Mouse (Mus musculus): Measurements from ENCODE around the gene Pakap. TPM values are rescaled to one million over a fixed set of nuclear protein-coding genes. Genes with fewer than 3 reads are reported as not detected.
A peak's percentile ranks its signal among the peaks of the same experiment; 100 is the strongest.

Pakap gene
- polyA plus RNA-seq, 1 experiment from 2014 or later, result 10.3 TPM

DNA sequence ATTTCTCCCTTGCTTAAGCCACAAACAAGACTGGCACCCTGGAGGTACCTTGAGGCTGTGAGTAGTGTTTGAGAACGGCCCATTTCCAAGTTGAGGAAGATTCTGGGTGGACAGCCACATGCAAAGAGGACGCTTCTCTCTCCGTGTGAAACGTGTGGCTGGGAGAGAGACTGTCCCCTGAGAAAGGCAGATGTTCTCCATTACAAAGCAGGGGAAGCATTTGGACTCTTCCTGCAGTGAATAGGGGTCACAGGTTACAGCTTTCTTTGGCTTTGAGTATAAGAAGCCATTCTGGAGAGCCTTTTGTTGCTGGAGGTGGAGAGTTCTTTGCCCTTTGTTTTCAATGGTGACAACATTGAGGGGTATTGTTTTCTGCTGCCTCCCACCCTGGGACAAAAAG lies 197.8 kb downstream of the Pakap start:
- Histone ChIP-seq H3K9me3 (no peaks in the 10 kb centered on the region), H3K4me3 (no peak overlapping the region), H3K4me2 (no peak overlapping the region), H3K9ac (no peak overlapping the region), H3K4me1 (replicated peaks) (peaks cover 6% of the 10 kb centered on the region; the same call in 1 of the 2 replicates), H3K27ac (no peak overlapping the region), H3K36me3 (no peaks in the 10 kb centered on the region), H3K27me3 (no peaks in the 10 kb centered on the region)
- 1% methylated on average over 4 of the region's 4 CpGs for WGBS
- ATAC-seq (ENCODE audit: low FRiP score), result no peak

DNA sequence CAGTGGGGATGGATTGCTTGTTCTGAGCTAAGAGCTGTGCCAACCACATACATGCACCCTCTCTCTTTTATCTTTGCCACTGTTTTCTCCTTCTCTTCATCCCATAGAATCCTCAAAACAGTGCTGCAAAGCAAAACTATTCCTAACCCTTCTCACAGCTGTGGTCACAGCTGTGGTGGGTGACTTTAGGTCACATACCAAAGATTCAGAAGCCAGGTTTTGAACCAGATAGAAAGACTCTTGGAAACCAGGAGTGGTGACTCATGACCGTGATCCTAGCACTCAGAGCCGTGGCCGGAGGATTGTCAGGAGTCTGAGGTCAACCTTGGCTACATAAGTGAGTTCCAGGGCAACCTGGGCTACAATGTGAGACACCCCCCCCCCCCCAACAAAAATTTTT lies 201.0 kb downstream of the Pakap start:
- Histone ChIP-seq H3K27me3 (no peaks in the 10 kb centered on the region), H3K4me3 (no peak overlapping the region), H3K4me2 (no peak overlapping the region), H3K9ac (no peak overlapping the region), H3K27ac (no peak overlapping the region), H3K9me3 (no peaks in the 10 kb centered on the region), H3K4me1 (replicated peaks) (peaks cover 6% of the 10 kb centered on the region; the same call in 1 of the 2 replicates), H3K36me3 (no peaks in the 10 kb centered on the region)
- 80% methylated on average over 3 of the region's 3 CpGs for WGBS
- ATAC-seq (ENCODE audit: low FRiP score), result no peak

DNA sequence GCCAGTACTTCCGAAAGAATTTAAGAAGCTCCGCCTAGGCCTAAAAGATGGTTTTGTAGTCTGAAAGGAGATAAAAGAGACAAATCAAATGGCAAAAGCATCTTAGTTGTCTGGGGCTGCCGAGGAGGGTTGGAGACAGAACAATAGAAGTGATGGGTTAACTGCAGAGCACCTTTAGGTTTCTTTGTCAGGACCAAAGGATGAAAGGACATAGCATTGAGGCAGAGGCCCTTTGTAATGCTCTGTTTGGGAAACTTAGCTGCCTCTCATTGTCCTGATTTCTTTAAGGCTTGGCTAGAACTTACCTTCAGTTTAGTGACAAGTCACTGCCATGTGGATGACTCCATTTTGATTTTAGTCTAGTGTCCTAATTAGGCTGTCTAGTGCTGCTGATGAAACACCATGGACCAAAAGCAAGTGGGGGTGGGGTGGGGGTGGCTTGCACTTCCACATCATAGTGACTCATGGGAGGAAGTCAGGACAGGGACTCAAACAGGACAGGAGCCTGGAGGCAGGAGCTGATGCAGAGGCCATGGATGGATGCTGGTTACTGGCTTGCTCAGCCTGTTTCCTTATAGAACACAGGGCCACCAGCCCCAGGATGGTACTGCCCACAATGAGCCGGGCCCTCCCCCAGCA lies 202.3 kb downstream of the Pakap start:
- Histone ChIP-seq H3K4me2 (no peak overlapping the region), H3K4me1 (replicated peaks) (0 out of 2 replicates have a peak, but pooled peaks cover 2% of the 10 kb centered on the region), H3K36me3 (no peaks in the 10 kb centered on the region), H3K27me3 (no peaks in the 10 kb centered on the region), H3K9me3 (no peaks in the 10 kb centered on the region), H3K27ac (no peak overlapping the region), H3K9ac (no peak overlapping the region), H3K4me3 (no peak overlapping the region)
- ATAC-seq (ENCODE audit: low FRiP score), result no peak
- 61% methylated on average over 4 of the region's 4 CpGs for WGBS

DNA sequence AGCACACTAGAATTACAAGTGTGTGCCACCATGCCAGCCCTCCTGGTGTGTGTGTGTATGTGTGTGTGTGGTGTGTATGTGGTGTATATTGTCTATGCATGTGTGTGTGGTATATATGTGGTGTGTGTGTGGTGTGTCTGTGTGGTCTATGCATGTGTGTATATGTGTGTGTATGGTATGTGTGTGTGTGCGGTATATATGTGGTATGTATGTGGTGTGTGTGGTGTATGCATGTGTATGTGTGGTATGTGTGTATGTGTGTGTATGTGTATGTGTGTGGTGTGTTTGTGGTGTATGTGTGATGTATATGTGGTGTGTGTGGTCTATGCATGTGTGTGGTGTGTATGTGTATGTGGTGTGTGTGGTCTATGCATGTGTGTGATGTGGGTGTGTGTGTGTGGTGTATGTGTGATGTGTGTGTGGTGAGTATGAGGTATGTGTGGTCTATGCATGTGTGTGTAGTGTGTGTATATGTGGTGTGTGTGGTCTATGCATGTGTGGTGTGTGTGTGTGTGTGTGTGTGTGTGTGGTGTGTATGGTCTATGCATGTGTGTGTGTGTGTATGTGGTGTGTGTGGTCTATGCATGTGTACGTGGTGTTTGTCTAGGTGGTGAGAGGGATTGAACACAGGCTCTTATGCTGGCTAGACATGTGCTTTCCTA lies 203.7 kb downstream of the Pakap start:
- Histone ChIP-seq H3K4me1 (replicated peaks) (no peaks in the 10 kb centered on the region), H3K36me3 (no peaks in the 10 kb centered on the region), H3K27ac (no peak overlapping the region), H3K9me3 (no peaks in the 10 kb centered on the region), H3K27me3 (no peaks in the 10 kb centered on the region), H3K9ac (no peak overlapping the region), H3K4me2 (no peak overlapping the region), H3K4me3 (no peak overlapping the region)
- WGBS, result 94% methylated on average over 2 of the region's 2 CpGs
- ATAC-seq (ENCODE audit: low FRiP score), result no peak

DNA sequence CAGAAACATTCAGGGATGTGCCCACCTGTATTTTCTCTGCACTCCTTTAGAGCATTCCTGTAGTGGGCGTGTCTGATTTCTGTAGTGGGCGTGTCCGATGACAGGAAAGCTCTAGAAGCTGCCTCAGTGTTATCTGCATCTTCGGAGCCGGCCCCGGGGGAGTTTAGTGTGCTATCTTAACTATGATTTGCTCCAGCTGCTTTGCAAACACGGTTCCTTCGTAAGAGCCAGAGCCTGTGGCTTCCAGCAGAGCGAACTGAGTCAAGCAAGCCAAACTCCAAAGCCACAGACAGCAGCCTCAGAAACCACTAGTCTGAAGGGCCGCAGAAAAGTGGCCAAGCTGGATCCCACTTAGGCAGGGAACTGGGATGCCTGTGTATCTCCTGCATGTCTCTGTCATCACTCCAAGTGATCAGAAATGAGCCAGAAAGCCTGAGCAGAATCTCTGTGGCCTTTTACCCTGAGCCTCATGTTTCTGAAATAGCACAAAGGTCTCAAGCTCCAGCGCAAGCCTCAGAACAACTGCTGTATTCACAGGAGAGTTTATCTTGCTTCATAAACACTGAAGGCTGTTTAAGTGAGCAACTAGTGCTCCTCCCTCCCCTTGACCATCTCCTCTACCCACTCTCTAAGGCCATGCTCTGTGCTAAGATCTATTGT lies 205.0 kb downstream of the Pakap start:
- 57% methylated on average over 11 of the region's 11 CpGs for WGBS
- no peaks in the 10 kb centered on the region for H3K4me1 ChIP-seq (replicated peaks)

DNA sequence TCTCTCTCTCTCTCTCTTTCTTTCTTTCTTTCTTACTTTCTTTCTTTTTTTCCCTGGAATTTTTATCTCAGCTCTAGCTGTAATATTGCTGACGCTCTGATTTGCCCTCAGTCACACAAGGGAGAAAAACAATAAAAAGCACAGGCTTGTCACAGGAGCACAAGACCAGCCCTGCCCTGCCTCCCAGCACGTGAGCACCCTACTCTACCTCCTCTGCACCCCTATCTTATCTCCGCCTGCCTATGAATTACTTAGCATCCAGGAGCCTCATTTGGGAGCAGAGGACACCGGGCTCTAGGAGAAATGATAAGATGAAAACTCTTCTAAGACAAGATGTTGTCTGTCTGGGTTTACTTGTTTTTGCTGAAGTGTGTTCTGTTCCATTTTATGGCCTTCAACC lies 206.5 kb downstream of the Pakap start:
- Histone ChIP-seq H3K4me1 (replicated peaks) (no peaks in the 10 kb centered on the region), H3K27ac (no peak overlapping the region), H3K4me3 (no peak overlapping the region), H3K4me2 (no peak overlapping the region), H3K9ac (no peak overlapping the region), H3K9me3 (no peaks in the 10 kb centered on the region), H3K36me3 (no peaks in the 10 kb centered on the region), H3K27me3 (no peaks in the 10 kb centered on the region)
- WGBS, result 68% methylated on average over 4 of the region's 4 CpGs
- no peak for ATAC-seq (ENCODE audit: low FRiP score)

More for the DNA sequence above, 205.0 kb downstream of the Pakap start:
- no peak overlapping the region for H3K27ac ChIP-seq
- no peak overlapping the region for H3K4me3 ChIP-seq
- no peaks in the 10 kb centered on the region for H3K27me3 ChIP-seq
- H3K4me2 ChIP-seq, result no peak overlapping the region
- no peak for ATAC-seq (ENCODE audit: low FRiP score)
- H3K36me3 ChIP-seq, result no peaks in the 10 kb centered on the region
- no peak overlapping the region for H3K9ac ChIP-seq
- no peaks in the 10 kb centered on the region for H3K9me3 ChIP-seq

- H3K27ac ChIP-seq, result no peak overlapping the region
- H3K9me3 ChIP-seq, result no peaks in the 10 kb centered on the region
- H3K4me2 ChIP-seq, result no peak overlapping the region
- no peaks in the 10 kb centered on the region for H3K27me3 ChIP-seq
- no peaks in the 10 kb centered on the region for H3K4me1 ChIP-seq (replicated peaks)
- no peak overlapping the region for H3K9ac ChIP-seq
- H3K36me3 ChIP-seq, result no peaks in the 10 kb centered on the region
- no peak overlapping the region for H3K4me3 ChIP-seq
- ATAC-seq (ENCODE audit: low FRiP score), result no peak
Measured at GRCm38 (mm10) chr4:57775582-57775981, 207.6 kb downstream of the Pakap start.

DNA sequence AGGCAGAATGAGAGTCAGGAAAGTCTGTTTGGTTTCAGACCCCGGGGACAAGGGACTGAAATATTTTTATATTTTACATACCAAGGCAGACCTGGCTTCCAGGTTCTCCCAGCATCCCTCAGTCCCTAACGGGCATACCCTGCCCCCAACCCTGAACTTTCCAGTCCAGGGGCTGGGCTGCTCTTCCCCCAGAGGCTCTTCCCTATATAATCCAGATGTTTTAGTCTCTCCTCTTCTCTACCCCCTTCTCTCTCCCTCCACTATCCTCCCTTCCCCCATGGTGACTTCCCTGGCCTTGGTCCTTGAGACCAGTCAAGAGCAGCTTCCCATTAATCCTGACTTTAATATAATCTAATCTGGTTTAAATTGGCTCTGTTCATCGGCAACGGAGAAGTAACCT lies 212.4 kb downstream of the Pakap start:
- WGBS, result 24% methylated on average over 4 of the region's 4 CpGs
- H3K36me3 ChIP-seq, result no peaks in the 10 kb centered on the region
- no peaks in the 10 kb centered on the region for H3K9me3 ChIP-seq
- H3K4me2 ChIP-seq, result no peak overlapping the region
- ATAC-seq (ENCODE audit: low FRiP score), result no peak
- H3K9ac ChIP-seq, result no peak overlapping the region
- H3K27me3 ChIP-seq, result no peaks in the 10 kb centered on the region
- peaks cover 33% of the 10 kb centered on the region for H3K4me1 ChIP-seq (replicated peaks)
- no peak overlapping the region for H3K4me3 ChIP-seq
- H3K27ac ChIP-seq, result no peak overlapping the region

- no peaks in the 10 kb centered on the region for H3K36me3 ChIP-seq
- H3K4me2 ChIP-seq, result peak overlapping the region; percentile 35
- ATAC-seq (ENCODE audit: low FRiP score), result peak; percentile 29; the same call in 1 of the 2 replicates
- peak overlapping the region; percentile 64 for H3K27ac ChIP-seq
- H3K9me3 ChIP-seq, result no peaks in the 10 kb centered on the region
- H3K27me3 ChIP-seq, result no peaks in the 10 kb centered on the region
- H3K9ac ChIP-seq, result no peak overlapping the region
- H3K4me3 ChIP-seq, result no peak overlapping the region
- peaks cover 33% of the 10 kb centered on the region for H3K4me1 ChIP-seq (replicated peaks)
- WGBS, result 2% methylated on average over 20 of the region's 20 CpGs
Measured at GRCm38 (mm10) chr4:57780833-57781641, 213.1 kb downstream of the Pakap start.

DNA sequence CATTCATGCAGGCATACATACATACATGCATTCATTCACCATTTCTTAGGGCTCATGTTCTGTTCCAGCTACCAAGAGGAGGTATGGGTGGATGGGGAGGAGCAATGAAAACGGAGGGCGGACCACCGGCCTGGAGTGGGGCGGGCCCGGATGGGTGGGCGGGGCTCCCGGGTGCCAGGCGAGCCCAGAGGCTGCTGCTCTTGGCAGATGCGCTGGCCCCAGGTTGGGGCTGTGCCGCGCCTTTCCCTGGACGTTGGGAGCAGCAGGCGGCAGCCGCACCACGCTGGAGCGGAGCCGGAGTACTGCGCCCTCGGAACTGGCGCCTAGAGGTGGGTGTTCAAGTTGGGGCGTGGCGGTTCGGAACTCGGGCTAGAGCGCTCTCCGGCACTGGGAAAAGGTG lies 214.0 kb downstream of the Pakap start:
- peak; percentile 85 for ATAC-seq (ENCODE audit: low FRiP score)
- Histone ChIP-seq H3K4me2 (peak overlapping the region; percentile 75), H3K36me3 (no peaks in the 10 kb centered on the region), H3K27me3 (no peaks in the 10 kb centered on the region), H3K9ac (peak overlapping the region; percentile 65), H3K4me1 (replicated peaks) (peaks cover 33% of the 10 kb centered on the region), H3K4me3 (peak overlapping the region; percentile 49), H3K9me3 (no peaks in the 10 kb centered on the region), H3K27ac (no peak overlapping the region)
- WGBS, result under 1% methylated on average over 25 of the region's 26 CpGs

- Histone ChIP-seq H3K4me1 (replicated peaks) (peaks cover 33% of the 10 kb centered on the region), H3K27ac (peak overlapping the region; percentile 52; the same call in 1 of the 2 replicates), H3K27me3 (no peaks in the 10 kb centered on the region), H3K36me3 (no peaks in the 10 kb centered on the region), H3K4me2 (peak overlapping the region; percentile 75), H3K4me3 (peak overlapping the region; percentile 49), H3K9me3 (no peaks in the 10 kb centered on the region), H3K9ac (peak overlapping the region; percentile 65)
- WGBS, result 4% methylated on average over 33 of the region's 33 CpGs
- peak; percentile 73 for ATAC-seq (ENCODE audit: low FRiP score)
Measured at GRCm38 (mm10) chr4:57782549-57783390, 214.8 kb downstream of the Pakap start.
